Mouse (Mus musculus): Measurements from ENCODE around the gene Dlgap1. TPM values are rescaled to one million over a fixed set of nuclear protein-coding genes. Genes with fewer than 3 reads are reported as not detected.

Gene Dlgap1
- polyA plus RNA-seq, 1 experiment from 2014 or later, result 0.33 TPM

- H3K27me3 ChIP-seq, result peaks cover 44% of the 10 kb centered on the region
- ATAC-seq (no peak), DNase-seq (ENCODE audit: low read depth, low spot score) (no peak)
- no peak for TF ChIP-seq CTCF (IDR thresholded peaks at IDR 0.05)
- in situ Hi-C loops (cut with MboI; ENCODE audit: low pct_unique_long_range_greater_than_20kb), result no loop called here
- ChIA-PET POLR2A (no interaction called here), CTCF (no interaction called here)
Measured at GRCm38 (mm10) chr17:70462231-70462630, 493.4 kb downstream of the Dlgap1 start.

DNA sequence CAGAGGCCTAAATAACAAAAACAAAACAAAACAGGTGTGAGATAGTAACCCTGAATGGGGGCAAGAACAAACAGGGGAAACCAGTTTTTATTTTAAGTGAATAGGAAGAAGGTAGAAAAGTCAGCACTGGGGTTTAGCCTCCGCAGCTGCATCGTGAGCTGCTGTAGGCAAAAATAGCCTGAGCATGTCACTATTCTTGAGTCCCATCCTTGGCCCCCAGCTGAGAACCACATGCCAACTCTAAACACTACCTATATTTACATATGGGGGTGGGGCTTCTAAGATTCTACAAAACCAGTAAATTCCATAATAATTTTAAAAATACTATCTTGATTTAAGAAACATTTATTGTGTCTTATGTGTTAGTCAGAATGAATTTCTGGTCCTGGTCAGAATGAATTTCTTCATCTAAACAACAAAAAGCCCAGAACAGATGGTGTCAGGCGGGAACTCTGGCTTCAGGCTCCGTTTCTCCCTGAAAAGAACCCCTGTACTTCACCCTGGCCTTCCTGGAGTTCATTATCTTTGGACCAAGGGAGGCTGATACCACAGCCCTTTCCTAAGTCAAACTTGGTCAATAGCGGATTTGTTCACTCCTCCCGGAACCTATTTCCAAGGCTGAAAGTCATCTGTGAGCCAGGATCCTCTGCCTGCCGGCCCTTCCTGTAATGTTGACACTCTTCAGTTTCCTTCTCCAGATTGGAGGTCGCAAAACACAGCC, 494.1 kb downstream of the Dlgap1 start:
- ATAC-seq, result no peak
- in situ Hi-C loops (cut with MboI; ENCODE audit: low pct_unique_long_range_greater_than_20kb), result no loop called here
- no peak for TF ChIP-seq CTCF (IDR thresholded peaks at IDR 0.05)

DNA sequence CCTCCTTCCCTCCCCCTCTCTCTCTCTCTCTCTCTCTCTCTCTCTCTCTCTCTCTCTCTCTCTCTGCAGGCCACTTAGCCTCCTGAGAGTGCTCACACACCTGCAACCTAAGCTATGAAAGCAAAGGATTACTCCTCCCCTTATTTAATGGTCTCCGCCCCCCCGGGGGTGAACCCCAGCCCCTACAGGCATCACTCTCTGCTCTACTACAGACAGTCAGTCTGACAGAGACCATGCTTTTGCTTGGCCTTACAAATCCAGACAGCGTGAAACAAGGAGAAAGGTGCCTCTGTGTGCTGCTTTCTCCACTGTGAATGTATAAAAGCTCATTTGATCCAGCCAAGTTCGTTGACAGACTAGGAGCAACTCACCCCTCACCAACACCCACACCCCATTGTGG, 497.5 kb downstream of the Dlgap1 start:
- ChIA-PET CTCF (interaction anchor here (1.0 kb wide), 1 partner anchor 13 kb away, joined by 3 read pairs; no protein-coding TSS in a partner anchor), POLR2A (no interaction called here)
- DNase-seq (ENCODE audit: low read depth, low spot score), result no peak
- ATAC-seq, result no peak
- in situ Hi-C loops (cut with MboI; ENCODE audit: low pct_unique_long_range_greater_than_20kb), result no loop called here
- H3K27me3 ChIP-seq, result peaks cover 30% of the 10 kb centered on the region
- TF ChIP-seq CTCF (IDR thresholded peaks at IDR 0.05), result no peak

More for the DNA sequence above, 494.1 kb downstream of the Dlgap1 start:
- no peak for DNase-seq (ENCODE audit: low read depth, low spot score)
- peaks cover 51% of the 10 kb centered on the region for H3K27me3 ChIP-seq
- POLR2A ChIA-PET, result no interaction called here
- CTCF ChIA-PET, result no interaction called here

- H3K27me3 ChIP-seq, result peaks cover 14% of the 10 kb centered on the region
- TF ChIP-seq CTCF (IDR thresholded peaks at IDR 0.05), result no peak
- in situ Hi-C loops (cut with MboI; ENCODE audit: low pct_unique_long_range_greater_than_20kb), result no loop called here
- ChIA-PET CTCF (no interaction called here), POLR2A (interaction anchor here (0.6 kb wide), 1 partner anchor 927 kb away, joined by 3 read pairs; no protein-coding TSS in a partner anchor)
- ATAC-seq (no peak), DNase-seq (ENCODE audit: low read depth, low spot score) (no peak)
Measured at GRCm38 (mm10) chr17:70470970-70471371, 502.1 kb downstream of the Dlgap1 start.

DNA sequence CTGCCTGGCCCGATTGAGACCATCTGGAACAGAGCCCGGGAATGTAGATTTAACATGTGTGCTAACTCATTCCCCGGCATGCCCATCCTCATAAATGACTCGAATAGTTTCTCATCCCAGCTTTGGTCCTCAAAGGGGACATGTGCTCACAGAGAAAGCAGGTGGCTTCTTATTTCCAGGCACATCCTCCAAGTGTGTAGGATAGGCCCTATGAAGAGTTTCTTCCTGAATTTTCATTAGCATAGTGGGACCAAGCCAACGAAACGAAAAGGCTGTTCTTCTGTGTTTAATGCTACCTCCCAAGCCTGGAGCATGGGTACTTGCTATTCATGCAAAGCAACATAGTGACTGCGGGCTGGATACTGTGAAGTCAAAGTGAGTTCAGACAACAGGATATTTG, 503.3 kb downstream of the Dlgap1 start:
- in situ Hi-C loops (cut with MboI; ENCODE audit: low pct_unique_long_range_greater_than_20kb), result no loop called here
- TF ChIP-seq CTCF (IDR thresholded peaks at IDR 0.05), result no peak
- peaks cover 7% of the 10 kb centered on the region for H3K27me3 ChIP-seq
- POLR2A ChIA-PET, result interaction anchor here (0.6 kb wide), 1 partner anchor 114 kb away, joined by 6 read pairs; no protein-coding TSS in a partner anchor
- CTCF ChIA-PET, result no interaction called here
- no peak for ATAC-seq
- no peak for DNase-seq (ENCODE audit: low read depth, low spot score)

DNA sequence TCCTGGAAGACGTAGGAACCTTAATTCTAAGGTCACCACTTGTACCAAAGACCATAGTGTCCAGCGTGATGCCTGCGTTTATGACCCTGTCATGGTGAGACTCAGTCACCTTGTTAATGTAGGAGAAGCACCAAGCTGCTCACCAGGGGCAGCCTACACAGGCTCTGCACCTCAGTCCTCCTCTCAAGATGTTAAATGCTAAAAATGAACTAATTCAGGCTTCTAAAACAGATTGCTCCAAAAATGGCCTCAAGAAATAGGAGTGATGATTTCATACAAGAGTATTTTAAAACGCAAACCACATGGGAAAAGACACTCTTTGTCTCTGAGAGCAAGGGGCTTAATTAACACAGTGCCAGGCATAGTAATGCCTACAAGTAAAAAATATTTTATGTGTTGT, 505.0 kb downstream of the Dlgap1 start:
- POLR2A ChIA-PET, result no interaction called here
- CTCF ChIA-PET, result interaction anchor here (1.0 kb wide), 1 partner anchor 44 kb away, joined by 4 read pairs; no protein-coding TSS in a partner anchor
- no peak for TF ChIP-seq CTCF (IDR thresholded peaks at IDR 0.05)
- no peak for ATAC-seq
- H3K27me3 ChIP-seq, result no peaks in the 10 kb centered on the region
- in situ Hi-C loops (cut with MboI; ENCODE audit: low pct_unique_long_range_greater_than_20kb), result no loop called here
- no peak for DNase-seq (ENCODE audit: low read depth, low spot score)

- POLR2A ChIA-PET, result no interaction called here
- DNase-seq (ENCODE audit: low read depth, low spot score), result no peak
- no peak for TF ChIP-seq CTCF (IDR thresholded peaks at IDR 0.05)
- CTCF ChIA-PET, result no interaction called here
- no peak for ATAC-seq
- in situ Hi-C loops (cut with MboI; ENCODE audit: low pct_unique_long_range_greater_than_20kb), result no loop called here
- H3K27me3 ChIP-seq, result peaks cover 6% of the 10 kb centered on the region
Measured at GRCm38 (mm10) chr17:70483716-70484115, 514.8 kb downstream of the Dlgap1 start.

DNA sequence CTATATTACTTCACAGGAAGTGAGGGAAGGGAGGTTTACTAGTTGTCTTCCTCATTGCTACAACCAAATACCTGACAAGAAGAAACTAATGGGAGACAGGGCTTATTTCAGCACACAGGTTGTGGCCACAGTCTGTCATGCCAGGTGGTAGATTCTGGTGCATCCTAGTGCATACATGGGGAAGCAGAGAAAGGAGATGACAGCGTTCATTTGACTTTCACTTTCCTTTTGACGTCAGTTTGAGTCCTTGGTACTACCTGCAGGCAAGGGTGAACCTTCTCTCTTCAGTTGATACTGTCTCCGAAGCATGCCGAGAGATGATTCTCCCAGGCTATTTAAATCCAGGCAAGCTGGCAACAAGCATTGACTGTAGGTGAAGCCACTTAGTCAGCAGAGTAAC, 516.8 kb downstream of the Dlgap1 start:
- no peak for TF ChIP-seq CTCF (IDR thresholded peaks at IDR 0.05)
- ChIA-PET CTCF (no interaction called here), POLR2A (no interaction called here)
- no peak for DNase-seq (ENCODE audit: low read depth, low spot score)
- in situ Hi-C loops (cut with MboI; ENCODE audit: low pct_unique_long_range_greater_than_20kb), result no loop called here
- no peaks in the 10 kb centered on the region for H3K27me3 ChIP-seq
- ATAC-seq, result no peak

- in situ Hi-C loops (cut with MboI; ENCODE audit: low pct_unique_long_range_greater_than_20kb), result no loop called here
- POLR2A ChIA-PET, result no interaction called here
- ATAC-seq, result no peak
- CTCF ChIA-PET, result no interaction called here
- no peak for DNase-seq (ENCODE audit: low read depth, low spot score)
- TF ChIP-seq CTCF (IDR thresholded peaks at IDR 0.05), result no peak
- H3K27me3 ChIP-seq, result no peaks in the 10 kb centered on the region
Measured at GRCm38 (mm10) chr17:70486259-70486658, 517.4 kb downstream of the Dlgap1 start.

DNA sequence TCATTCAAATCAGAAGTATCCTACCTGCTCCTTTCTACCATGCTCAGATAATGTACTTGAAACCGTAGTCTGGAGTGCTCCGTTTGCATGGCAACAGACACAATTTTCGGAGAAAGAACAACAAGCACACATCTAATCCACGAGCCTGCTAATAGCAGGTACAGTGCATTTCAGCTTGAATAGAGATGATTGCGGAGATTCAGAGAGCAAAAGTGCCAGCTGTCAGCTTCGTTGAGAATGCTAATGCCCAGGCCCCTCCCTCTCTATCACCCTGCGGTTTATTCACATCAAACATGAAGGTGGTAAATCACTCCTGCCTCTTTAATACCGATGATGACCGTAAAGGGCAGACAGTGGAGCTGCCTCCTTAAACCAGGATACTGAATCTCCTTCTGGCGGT, 518.0 kb downstream of the Dlgap1 start:
- TF ChIP-seq CTCF (IDR thresholded peaks at IDR 0.05), result no peak
- no peak for DNase-seq (ENCODE audit: low read depth, low spot score)
- in situ Hi-C loops (cut with MboI; ENCODE audit: low pct_unique_long_range_greater_than_20kb), result no loop called here
- no peak for ATAC-seq
- CTCF ChIA-PET, result no interaction called here
- no peaks in the 10 kb centered on the region for H3K27me3 ChIP-seq
- POLR2A ChIA-PET, result no interaction called here

- no peak for DNase-seq (ENCODE audit: low read depth, low spot score)
Measured at GRCm38 (mm10) chr17:70488784-70489265, 520.0 kb downstream of the Dlgap1 start.

More at GRCm38 (mm10) chr17:70488784-70489265, 520.0 kb downstream of the Dlgap1 start:
- CTCF ChIA-PET, result interaction anchor here (0.7 kb wide), 1 partner anchor 58 kb away, joined by 3 read pairs; no protein-coding TSS in a partner anchor
- ATAC-seq, result no peak
- no peak for TF ChIP-seq CTCF (IDR thresholded peaks at IDR 0.05)
- POLR2A ChIA-PET, result no interaction called here
- peaks cover 3% of the 10 kb centered on the region for H3K27me3 ChIP-seq
- in situ Hi-C loops (cut with MboI; ENCODE audit: low pct_unique_long_range_greater_than_20kb), result no loop called here
